Mouse (Mus musculus): ENCODE results near the gene Tmem33.

- TF ChIP-seq EP300 (IDR thresholded peaks at IDR 0.05) (no peak), CTCF (IDR thresholded peaks at IDR 0.05) (no peak)
Measured at GRCm38 (mm10) chr5:67213168-67213567, 47.2 kb upstream of the Tmem33 start.
